Mouse (Mus musculus): ENCODE results near the gene Mrpl38.
"Not testable (repeated sequence)": the region's sequence is repeated elsewhere in the genome, so short reads cannot be mapped to it uniquely, and the experiment has no call there.

Mrpl38 gene

GRCm38 (mm10) chr11:116142211-116142991, 3.7 kb upstream of the Mrpl38 start:
- DNase-seq, result no peak

GRCm38 (mm10) chr11:116138096-116138467, 586 bp downstream of the Mrpl38 start:
- DNase-seq, result no peak

- no peak for DNase-seq
Measured at GRCm38 (mm10) chr11:116134171-116134570, 4.5 kb downstream of the Mrpl38 start.

- no peak for DNase-seq
Measured at GRCm38 (mm10) chr11:116133497-116133896, 5.2 kb downstream of the Mrpl38 start.

GRCm38 (mm10) chr11:116132366-116133333, 6.0 kb downstream of the Mrpl38 start:
- peak; percentile 50 to 59 for DNase-seq

- DNase-seq, result no peak
Measured at GRCm38 (mm10) chr11:116131349-116132170, 7.1 kb downstream of the Mrpl38 start.

- DNase-seq, result peak; percentile 95
Measured at GRCm38 (mm10) chr11:116130488-116131205, 8.0 kb downstream of the Mrpl38 start, which contains the start of gene Trim65. Trim65 (minus strand) TSS chr11:116131128.

GRCm38 (mm10) chr11:116129993-116130487, 8.6 kb downstream of the Mrpl38 start:
- DNase-seq, result no peak

GRCm38 (mm10) chr11:116129091-116129790, 9.4 kb downstream of the Mrpl38 start:
- DNase-seq, result no peak

- DNase-seq, result no peak
Measured at GRCm38 (mm10) chr11:116127986-116128385, 10.7 kb downstream of the Mrpl38 start.

GRCm38 (mm10) chr11:116127156-116127980, 11.3 kb downstream of the Mrpl38 start, which contains the start of gene Trim47:
Trim47 (minus strand) TSS chr11:116127210.
- peak; percentile 89 to 96 for DNase-seq

GRCm38 (mm10) chr11:116126261-116126660, 12.4 kb downstream of the Mrpl38 start:
- no peak for DNase-seq

GRCm38 (mm10) chr11:116121731-116122245, 16.9 kb downstream of the Mrpl38 start:
- DNase-seq, result not testable (repeated sequence)

GRCm38 (mm10) chr11:116117819-116118218, 20.8 kb downstream of the Mrpl38 start:
- DNase-seq, result peak in 1 of 2 experiments; percentile 67

- DNase-seq, result no peak
Measured at GRCm38 (mm10) chr11:116117241-116117640, 21.4 kb downstream of the Mrpl38 start.

- peak in 1 of 2 experiments; percentile 60 for DNase-seq
Measured at GRCm38 (mm10) chr11:116111611-116112203, 27.0 kb downstream of the Mrpl38 start.

GRCm38 (mm10) chr11:116111067-116111466, 27.6 kb downstream of the Mrpl38 start:
- no peak for DNase-seq

- peak in 1 of 2 experiments; percentile 60 for DNase-seq
Measured at GRCm38 (mm10) chr11:116110540-116110939, 28.1 kb downstream of the Mrpl38 start.

- peak; percentile 89 to 95 for DNase-seq
Measured at GRCm38 (mm10) chr11:116110131-116110530, 28.5 kb downstream of the Mrpl38 start.
